Mouse (Mus musculus) urinary bladder, postnatal 25 days (tissue): ENCODE data around the gene Erich2.

Source experiments
- DNase-seq: peaks from one replicate; pipeline ENCODE4 v3.0.0; 2022; ENCODE audit warnings: low spot score

Erich2 gene

GRCm38 (mm10) chr2:70562611-70562980 is 54.0 kb downstream of the Erich2 start:
- no peak for DNase-seq

- no peak for DNase-seq
Observed at GRCm38 (mm10) chr2:70562981-70563671, 54.5 kb downstream of the Erich2 start.

- no peak for DNase-seq
Observed at GRCm38 (mm10) chr2:70563721-70564645, 55.4 kb downstream of the Erich2 start.

- DNase-seq, result no peak
Observed at GRCm38 (mm10) chr2:70564646-70565315, 56.2 kb downstream of the Erich2 start.

GRCm38 (mm10) chr2:70565651-70566602 is 57.3 kb downstream of the Erich2 start:
- DNase-seq, result no peak

GRCm38 (mm10) chr2:70566603-70566981 is 58.0 kb downstream of the Erich2 start:
- DNase-seq, result no peak

GRCm38 (mm10) chr2:70567071-70567681 is 58.6 kb downstream of the Erich2 start:
- no peak for DNase-seq

- no peak for DNase-seq
Observed at GRCm38 (mm10) chr2:70567682-70568077, 59.1 kb downstream of the Erich2 start.

- no peak for DNase-seq
Observed at GRCm38 (mm10) chr2:70568198-70568941, 59.8 kb downstream of the Erich2 start.

- no peak for DNase-seq
Observed at GRCm38 (mm10) chr2:70571698-70572097, 63.1 kb downstream of the Erich2 start.

GRCm38 (mm10) chr2:70572251-70572650 is 63.6 kb downstream of the Erich2 start:
- no peak for DNase-seq

- no peak for DNase-seq
Observed at GRCm38 (mm10) chr2:70573544-70574210, 65.1 kb downstream of the Erich2 start.

- no peak for DNase-seq
Observed at GRCm38 (mm10) chr2:70588200-70588599, 79.6 kb downstream of the Erich2 start.
